Mouse (Mus musculus): ENCODE measurements around the gene Dnajc1. TPM values are rescaled to one million over a fixed set of nuclear protein-coding genes. Genes with fewer than 3 reads are reported as not detected.

Gene Dnajc1
- 10 to 100 TPM in 3 of 4 experiments, 1 to 10 TPM in 1; 8.9 to 11.4 (median 10.8) TPM for total RNA-seq (2022)

DNA sequence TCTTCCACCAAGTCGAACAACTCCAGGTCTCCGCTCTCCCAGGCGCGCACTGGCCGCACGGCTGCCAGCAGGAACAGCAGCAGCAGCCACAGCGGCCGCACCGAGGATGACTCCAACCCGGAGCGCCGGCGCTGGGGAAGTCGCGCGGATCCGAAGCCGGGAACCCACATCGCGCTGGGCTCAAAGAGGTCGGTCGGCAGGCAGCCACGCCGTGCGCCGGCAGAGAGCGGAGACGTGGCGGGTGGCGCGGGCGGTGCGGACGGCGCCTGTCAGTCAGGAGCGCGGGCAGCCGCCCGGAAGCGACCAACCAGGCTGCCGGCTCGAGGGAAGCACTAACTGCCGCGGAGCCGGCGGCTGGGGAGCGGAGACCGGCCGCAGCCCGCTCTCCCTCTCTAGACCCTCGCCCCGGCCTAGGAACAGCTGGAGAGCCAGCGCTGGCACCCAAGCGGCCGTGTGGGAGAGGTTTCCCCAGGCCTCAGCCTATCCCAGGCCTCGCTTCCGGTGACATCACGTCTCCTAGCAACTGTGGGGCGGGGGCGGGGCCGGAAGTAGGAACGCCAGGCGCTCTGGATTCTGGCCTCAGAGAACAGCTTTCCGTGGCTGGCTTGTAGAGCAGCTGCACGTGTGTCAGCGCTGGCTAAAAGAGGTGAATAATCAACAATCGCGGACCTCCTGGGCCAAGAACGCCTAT is at the start of gene Dnajc1:
TSS of gene Dnajc1 (minus strand) at position 500 of the 691 bp plus-strand sequence.
- peak; percentile 78 to 79 for DNase-seq (ENCODE audit: low spot score in 2 of 2)

- DNase-seq (ENCODE audit: low spot score in 2 of 2), result peak; percentile 5 to 6
Measured at GRCm38 (mm10) chr2:18441871-18442270, 49.2 kb upstream of the Dnajc1 start.

- no peak for DNase-seq (ENCODE audit: low spot score in 2 of 2)
Measured at GRCm38 (mm10) chr2:18415242-18415641, 22.6 kb upstream of the Dnajc1 start.

DNA sequence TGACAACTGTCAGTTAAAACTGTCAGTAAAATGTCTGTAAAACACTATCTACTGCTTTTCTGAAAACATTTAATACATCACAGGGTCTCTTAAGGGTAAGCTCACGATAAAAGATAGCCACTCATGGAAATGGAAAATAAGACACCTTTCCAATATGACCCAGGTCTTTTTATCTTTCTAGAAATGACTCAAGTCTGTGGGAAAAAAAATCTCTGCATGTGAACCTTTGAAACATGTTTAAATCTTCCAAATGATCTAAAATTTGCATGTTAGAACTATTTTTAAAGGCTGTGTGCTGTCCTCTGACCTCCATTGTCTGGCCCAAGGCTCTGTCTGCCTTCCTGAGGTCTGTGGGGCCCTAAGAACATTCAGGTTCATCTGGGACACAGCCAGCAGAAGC is 11.0 kb upstream of the Dnajc1 start:
- no peak for DNase-seq (ENCODE audit: low spot score in 2 of 2)

DNA sequence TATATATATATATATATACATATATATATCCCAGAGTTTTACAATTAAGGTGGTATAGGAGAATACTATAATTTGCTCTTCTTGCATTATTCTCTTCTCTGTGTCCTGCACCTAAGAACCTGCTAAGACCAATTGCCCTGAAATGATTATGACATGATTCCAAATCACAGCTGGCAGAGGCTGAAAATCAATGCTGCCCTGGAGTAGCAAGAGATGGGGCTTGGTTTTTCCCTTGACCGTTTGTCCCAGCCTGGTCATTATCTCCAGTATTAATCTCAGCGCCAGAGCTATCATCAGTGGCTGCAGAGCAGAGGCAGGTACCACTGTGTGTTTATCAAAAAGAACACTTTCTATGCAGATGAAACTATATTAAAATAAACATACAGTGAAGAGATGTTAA is 9.1 kb upstream of the Dnajc1 start:
- DNase-seq (ENCODE audit: low spot score in 2 of 2), result no peak

DNA sequence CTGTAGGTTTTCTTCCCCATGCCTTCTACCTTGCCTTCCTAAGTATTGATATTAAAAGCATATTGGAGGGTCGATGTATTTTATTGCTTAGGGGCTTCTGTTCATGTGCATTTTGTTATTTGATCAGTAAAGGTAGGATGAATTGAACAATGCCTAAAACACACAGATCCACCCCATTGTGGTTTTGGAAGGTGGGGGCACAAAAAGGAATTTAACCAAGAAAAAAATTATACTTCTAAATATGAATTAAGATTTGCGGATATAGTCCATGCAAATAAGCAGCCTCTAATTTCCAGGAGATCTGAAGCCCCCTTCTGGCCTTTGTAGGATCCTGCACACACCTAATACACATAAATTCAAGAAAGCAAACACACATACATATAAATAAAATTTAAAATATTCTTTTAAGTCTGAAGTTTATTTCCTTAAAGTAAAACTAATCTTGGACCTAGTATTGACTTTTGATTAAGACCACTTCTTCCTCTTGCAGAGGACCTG is 441 bp upstream of the Dnajc1 start:
- DNase-seq (ENCODE audit: low spot score in 2 of 2), result no peak

DNA sequence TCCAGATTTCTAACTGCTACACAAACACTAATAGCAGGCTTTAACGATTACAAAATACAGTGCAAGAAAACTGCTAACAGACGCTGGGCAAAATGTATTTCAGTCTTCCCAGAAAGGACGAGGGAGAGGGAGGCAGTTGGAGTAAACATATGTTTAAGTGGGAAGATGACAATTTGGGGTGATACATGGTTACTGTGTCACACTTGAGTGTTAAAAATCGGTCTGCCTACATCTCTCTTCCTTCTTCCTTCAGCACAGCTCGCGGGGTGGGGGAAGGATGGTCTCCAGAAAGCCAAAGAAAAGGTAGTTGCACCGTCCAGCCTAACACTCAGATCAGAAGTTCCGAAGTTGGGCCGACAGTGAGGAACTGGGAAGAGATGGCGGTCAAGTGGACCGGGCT is 769 bp downstream of the Dnajc1 start:
- no peak for DNase-seq (ENCODE audit: low spot score in 2 of 2)

DNA sequence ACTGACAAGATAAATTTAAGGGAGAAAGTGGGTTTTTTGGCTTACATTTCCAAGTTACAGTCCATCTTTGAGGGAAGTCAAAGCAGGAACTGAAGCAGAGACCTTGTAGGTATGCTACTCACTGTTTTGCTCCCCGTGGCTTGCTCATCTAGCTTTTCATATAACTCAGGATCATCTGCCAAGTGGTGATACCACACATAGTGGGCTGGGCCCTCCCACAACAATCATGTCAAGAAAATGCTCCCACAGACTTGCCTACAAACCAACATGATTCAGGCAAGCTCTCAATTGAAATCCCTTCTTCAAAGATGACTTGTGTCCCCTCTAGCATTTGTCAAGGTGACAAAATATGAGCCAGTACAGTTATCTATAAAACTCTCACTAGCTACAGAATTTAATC is 3.0 kb downstream of the Dnajc1 start:
- DNase-seq (ENCODE audit: low spot score in 2 of 2), result no peak

DNA sequence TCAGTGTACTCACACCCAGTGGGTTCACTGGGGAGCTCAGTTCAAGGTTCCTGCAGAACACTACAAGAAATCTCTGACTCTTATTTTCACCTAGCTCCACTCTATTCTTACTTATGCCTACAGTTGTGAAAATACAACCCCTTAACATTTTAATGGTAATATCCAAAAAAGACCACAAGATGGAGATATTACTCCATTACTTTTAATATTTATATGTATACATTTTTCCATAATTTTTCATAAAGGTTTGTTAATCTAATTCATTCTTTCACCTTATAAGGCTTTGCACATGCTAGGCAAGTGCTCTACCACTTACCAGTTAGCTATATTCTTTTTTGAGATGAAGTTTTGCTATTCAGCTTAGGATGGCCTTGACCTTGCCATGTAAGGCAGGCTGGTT is 11.0 kb downstream of the Dnajc1 start:
- DNase-seq (ENCODE audit: low spot score in 2 of 2), result no peak

DNA sequence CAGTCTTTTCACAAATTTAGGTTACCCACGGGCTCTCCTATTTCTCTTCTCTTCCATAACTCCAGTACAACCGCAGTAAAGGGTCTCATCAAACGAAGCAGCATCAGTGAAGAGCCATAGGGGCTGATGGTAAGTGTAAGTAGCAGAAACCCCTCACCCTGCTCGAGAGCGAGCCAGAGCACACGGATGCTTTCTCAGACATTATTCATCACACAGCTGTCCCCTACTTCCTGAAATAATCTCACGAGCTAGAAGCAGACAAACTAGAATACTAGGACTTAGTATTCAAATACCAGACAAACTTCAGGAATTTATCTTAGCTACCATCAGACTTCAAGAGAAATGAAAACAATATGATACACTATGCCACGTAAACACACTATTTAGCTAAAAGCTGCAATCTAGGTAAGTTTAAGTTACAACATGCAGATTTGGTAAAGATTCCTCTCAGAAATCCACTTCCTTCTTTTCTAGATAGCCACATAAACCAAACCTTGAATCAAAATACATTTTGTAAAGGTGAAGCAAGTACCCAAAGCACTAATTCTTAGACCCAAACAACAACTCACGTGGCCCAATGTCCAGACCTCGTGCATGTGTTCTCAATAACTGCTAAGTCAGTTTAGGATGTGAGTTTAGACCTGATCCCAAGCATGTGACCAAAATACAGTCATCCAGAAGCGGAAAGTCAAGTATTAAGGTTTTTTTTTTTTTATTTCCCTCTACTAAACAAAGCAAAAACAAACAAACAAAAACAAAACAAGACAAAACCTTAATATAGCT is 20.0 kb downstream of the Dnajc1 start:
- no peak for DNase-seq (ENCODE audit: low spot score in 2 of 2)

DNA sequence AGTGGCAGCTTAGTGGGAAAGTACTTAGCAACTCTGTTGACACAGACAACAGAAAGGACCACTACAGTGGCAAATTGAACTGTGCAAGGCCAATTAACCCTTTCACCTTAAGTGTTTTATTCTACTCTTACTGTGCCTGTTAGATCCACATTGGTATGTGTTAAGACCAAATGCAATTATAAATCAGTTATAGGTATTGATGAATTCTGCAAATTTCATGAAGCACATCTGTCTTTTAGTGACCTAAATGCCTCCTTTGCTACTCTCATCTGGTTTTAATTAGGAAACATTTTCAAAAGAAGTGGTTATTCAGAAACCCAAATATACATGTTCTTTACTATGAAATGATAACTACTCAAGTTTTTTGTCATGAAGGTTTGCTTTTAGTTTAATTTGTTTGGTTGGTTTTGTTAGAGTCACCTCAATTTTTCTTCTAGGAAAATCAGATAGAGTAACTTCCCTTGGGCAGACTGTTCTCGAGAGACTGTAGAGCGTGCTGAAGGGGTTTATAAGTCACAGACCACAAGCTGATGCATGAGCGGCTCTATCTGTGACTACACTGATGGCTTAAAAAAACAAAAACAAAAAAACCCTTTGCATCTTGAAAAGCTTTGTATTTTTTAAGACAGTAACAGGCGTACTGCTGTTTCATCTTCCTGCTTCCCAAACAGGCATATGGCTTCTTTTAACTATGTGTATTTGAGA is 21.7 kb downstream of the Dnajc1 start:
- no peak for DNase-seq (ENCODE audit: low spot score in 2 of 2)

GRCm38 (mm10) chr2:18364402-18364801 is 28.2 kb downstream of the Dnajc1 start:
- DNase-seq (ENCODE audit: low spot score in 2 of 2), result no peak

DNA sequence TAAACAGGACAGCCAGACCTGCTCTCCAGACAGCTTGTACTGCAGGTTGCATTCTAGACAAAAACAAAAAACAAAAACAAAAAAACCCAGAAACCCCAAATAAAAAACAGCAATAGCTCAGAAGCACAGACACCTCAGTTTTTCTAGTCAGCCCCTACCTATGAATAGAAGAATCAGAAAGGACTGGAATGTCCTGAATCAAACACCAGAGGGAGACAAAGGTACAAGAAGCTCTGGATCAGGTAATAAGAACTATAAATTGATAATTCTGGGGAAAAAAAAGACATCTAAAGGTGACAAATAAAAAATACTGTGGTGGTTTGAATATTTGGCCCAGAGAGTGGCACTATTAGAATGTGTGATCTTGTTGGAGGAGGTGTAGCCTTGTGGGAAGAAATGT is 37.3 kb downstream of the Dnajc1 start:
- DNase-seq (ENCODE audit: low spot score in 2 of 2), result no peak

DNA sequence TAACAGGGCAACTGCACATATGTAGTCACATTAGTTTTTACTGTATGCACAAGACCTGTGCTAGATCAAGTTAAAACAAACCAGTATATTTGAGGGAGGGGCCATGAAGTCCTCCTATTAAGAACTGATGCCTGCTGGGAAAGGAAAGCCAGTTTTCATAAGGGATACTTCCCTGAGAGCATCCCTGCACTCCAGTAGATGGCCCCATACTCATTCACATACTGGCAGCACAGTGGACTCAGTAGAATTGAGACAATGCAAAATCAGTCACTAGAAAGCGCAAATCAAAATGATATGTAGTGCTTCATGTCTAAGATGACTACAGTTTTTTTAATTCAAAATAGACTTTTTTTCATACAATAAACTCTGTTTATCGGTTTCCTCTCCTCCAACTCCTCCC is 40.0 kb downstream of the Dnajc1 start:
- DNase-seq (ENCODE audit: low spot score in 2 of 2), result no peak

DNA sequence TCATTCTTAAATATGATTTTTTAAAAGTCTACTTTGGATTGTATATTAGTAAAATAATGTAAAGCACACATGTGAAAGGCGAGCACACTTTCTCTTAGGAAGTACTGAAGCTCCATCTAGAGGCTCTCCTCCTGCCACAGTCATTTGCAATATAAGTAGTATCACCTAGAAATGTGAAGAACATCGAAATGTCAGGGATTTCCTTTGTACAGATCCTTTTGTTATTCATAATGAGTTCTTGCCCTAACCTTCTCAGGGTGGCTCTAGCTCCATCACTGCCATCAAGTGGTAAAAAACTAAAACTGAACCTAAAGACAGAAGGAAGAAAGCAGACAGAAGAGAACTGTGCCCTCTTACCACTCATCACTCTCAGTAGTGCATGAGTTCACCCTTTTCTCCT is 49.2 kb downstream of the Dnajc1 start:
- no peak for DNase-seq (ENCODE audit: low spot score in 2 of 2)

DNA sequence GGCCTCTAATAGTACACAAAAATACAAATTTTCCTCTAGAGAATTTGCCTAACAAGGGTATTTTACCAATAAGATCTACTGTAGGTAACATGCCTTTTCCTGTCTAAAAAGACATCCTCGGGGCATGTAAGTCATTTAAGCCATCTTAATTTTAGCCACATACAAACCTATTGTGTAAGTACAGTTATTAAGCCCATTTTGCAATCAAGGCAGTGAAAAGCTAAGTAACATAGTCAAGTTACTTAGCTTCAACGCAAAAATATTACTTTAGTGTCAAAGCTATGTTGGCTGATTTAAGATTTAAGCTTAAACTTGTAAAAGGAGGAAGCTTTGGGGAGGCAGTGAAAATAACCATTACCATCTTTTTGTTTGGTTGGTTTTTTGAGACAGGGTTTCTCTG is 74.0 kb downstream of the Dnajc1 start:
- no peak for DNase-seq (ENCODE audit: low spot score in 2 of 2)

- DNase-seq (ENCODE audit: low spot score in 2 of 2), result no peak
Measured at GRCm38 (mm10) chr2:18317503-18318281, 74.9 kb downstream of the Dnajc1 start.

GRCm38 (mm10) chr2:18316909-18317308 is 75.7 kb downstream of the Dnajc1 start:
- DNase-seq (ENCODE audit: low spot score in 2 of 2), result no peak

DNA sequence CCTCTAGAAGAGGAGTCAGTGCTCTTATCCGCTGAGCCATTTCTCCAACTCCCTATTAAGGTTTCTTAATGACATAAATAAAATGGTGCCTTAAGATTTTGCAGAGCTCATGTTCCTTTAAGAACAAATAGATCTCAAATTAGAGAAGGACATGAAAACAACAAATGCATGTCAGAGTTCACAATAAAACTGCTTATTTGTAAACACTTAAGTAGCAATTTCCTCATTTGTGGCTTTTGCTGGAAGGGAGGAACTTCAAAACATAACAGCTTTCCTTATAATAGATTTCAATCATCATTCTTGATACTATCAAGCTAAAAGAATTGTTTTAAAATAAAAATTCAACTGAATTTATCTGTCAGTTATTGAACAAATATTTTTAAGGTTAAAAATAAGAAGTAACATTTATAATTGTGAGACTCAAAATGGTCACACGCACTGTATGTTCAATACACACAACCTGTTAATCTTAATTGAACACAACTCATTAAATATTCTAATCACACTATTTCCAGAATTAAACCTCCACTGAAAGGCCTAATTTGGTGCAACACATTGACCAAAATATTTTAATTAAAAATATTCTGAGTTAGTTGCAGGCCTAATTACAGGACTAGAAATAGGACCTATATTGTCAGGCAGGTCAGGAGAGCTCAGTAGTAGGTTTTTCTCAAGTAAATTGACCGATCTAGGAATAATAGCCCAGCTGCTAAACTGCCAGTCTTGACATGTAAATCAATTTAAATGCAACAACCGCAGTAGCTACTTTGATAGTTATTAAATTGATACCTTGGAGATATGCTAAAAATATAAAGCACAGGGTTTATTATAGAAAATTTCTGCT is 82.1 kb downstream of the Dnajc1 start:
- no peak for DNase-seq (ENCODE audit: low spot score in 2 of 2)
